Mouse (Mus musculus) MEL-GATA-1-ER (cell line): ENCODE data around the gene Adcyap1r1.

ENCODE experiments used
- DNase-seq: peaks from one replicate; pipeline ENCODE4 v3.0.0-alpha.2; 2012; ENCODE audit warnings: low read depth; ENCODE audit errors: extremely low read depth

The Adcyap1r1 gene

GRCm38 (mm10) chr6:55498753-55499152, 47.0 kb downstream of the Adcyap1r1 start:
- DNase-seq: no peak

DNA sequence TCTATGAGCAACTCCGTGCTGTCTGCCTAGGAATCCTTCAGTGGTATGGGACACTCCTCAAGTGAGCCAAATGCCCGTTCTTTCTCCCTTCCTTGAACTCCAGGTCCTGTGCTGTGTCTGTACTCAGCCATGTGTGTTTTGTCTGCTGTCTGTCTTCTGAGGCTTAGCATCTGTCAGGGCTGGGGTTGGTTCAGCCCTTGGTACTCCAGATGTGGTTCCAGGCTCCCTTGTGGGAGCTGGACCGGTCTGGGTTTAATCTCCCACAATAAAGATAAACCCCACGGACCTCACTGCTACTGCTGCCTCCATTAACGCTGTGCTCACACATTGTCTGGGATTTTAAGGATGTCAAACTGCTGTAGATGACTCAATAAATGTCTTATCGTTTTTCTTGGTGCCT, 49.3 kb downstream of the Adcyap1r1 start:
- DNase-seq: no peak

- DNase-seq: no peak
These were observed 50.5 kb downstream of the Adcyap1r1 start for GRCm38 (mm10) chr6:55502309-55502708.

GRCm38 (mm10) chr6:55504797-55505488, 53.2 kb downstream of the Adcyap1r1 start:
- DNase-seq: no peak

GRCm38 (mm10) chr6:55506519-55506918, 54.7 kb downstream of the Adcyap1r1 start:
- no peak for DNase-seq

DNA sequence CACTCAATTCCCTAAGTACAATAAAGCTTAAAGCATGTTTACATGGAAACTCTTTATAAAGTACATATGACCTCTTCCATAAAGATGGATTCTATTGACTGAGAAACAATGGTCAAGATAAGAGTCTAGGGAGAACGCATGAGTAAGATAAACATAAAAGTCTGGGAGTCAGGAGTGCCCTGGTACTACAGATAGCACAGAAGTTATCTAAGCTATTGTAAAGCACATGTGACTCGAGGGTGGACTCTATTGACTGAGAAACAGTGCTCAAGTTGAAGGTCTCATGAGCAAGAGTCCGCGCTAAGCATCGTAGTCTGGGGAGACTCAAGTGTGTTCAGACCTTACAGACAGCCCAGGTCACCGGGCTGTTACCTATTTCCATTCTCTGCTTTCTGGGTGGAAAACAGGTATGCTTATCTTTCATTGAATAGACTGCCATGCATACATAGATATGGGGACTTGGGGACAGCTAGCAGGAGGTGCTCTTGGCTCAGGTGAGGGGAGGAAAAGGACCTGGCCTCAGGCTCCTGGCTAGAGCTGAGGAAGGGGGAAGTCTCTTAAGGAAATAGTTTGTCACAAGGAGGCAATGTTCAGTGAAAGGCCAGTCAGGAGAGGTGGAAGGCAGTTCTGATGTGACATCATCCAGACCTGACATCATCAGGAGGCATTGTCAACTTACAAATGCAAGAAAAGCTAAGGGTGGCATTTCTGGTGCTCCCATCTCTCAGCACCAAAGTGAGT, 57.5 kb downstream of the Adcyap1r1 start:
- DNase-seq: no peak

DNA sequence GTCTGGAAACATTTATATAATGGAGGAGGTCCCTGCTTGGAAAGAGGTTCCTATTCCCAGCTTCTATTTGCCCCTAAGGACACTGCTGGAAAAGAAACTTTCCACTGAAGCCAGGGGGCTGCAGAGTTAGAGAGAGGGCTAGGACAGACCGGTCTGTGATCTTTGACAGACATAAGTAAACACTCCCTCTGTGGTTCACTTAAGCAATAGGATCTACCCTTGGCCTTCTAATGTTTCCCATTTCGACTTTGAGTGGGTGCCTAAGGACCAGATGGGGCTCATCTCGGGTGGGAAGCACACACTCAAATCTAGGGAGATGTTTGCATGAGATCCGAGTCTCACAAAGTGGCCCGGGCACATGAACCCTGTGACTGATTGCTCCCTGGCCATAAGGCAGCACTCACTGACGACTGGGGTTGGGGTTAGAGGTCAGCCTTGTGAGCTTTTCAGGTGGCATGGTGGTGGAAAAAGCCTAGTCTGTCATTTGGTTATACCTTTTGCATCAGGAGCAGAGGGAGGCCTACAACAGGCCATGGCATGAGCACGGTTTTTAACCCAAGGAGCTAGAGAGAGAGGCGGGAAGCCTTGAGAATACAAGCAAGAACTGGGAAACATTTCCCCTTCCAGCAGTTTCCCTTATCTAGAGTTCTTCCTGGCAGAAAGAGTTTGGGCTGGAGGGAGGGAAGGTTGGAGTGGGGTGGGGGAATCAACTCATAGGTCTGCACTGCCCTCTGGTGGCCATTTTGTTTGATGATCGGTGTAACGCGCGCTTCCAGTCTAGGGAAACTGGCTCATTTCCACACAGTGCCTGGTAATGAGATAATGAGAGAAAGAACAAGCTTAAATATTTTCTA, 59.7 kb downstream of the Adcyap1r1 start:
- DNase-seq: no peak

- no peak for DNase-seq
These were observed 60.4 kb downstream of the Adcyap1r1 start for GRCm38 (mm10) chr6:55512066-55512703.

DNA sequence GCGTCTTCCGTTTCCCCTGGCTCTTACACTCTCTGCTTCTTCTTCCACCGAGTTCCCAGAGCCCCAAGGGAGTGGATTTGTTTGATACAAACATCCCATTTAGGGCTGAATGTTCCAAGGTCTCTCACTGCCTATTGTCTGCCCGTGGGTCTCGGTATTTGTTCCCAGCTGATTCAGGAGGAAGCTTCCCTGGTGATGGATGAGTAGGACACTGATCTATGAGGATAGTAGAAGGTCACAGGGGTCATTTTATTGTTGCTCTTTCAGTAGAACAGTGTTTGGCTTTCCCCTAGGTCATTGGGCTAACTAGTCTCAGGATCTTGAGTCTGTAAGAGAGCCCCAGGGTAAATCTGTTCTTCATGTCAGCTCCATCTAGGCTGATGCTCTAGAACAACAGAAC, 61.7 kb downstream of the Adcyap1r1 start:
- no peak for DNase-seq

- DNase-seq: peak; percentile 19
These were observed 67.9 kb downstream of the Adcyap1r1 start for GRCm38 (mm10) chr6:55519605-55520201.

DNA sequence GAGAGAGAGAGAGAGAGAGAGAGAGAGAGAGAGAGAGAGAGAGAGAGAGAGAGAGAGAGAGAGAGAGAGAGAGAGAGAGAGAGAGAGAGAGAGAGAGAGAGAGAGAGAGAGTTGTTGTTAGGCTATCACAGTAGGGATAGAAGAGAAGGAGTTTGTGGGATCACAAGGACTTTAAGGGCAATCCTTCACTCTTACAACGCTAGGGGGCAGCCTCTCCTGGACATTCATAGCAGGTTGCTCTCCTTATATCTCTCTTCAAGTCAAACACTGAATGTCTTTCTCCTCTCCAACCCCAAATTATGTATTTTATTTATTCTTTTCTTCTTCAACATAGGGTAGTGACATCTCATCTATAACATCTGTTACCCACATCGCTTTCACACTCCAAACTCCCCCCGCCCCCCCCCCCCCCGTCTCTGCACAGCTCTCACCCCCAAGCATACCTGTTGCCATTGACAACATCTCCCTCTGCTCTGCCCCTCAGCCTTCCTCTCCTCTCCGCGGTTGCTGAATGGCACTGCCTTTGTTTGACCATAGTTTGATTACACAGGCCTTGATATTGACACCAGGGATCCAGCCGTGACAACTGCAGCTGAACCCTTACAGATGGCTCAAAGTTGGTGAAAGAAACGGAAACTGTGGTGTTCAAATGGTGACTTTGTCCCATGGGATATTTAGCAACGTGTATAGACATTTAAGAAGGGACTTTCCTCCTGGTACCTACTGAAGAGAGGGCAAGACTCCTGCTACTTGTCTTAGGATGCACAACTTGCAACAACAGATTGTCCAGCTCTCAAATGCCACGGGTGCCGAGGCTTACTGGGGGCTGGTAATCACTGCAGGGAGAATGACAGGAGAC, 68.7 kb downstream of the Adcyap1r1 start:
- DNase-seq: no peak

- DNase-seq: no peak
These were observed 84.7 kb downstream of the Adcyap1r1 start for GRCm38 (mm10) chr6:55536469-55536868.

GRCm38 (mm10) chr6:55539196-55539595, 87.4 kb downstream of the Adcyap1r1 start:
- no peak for DNase-seq

DNA sequence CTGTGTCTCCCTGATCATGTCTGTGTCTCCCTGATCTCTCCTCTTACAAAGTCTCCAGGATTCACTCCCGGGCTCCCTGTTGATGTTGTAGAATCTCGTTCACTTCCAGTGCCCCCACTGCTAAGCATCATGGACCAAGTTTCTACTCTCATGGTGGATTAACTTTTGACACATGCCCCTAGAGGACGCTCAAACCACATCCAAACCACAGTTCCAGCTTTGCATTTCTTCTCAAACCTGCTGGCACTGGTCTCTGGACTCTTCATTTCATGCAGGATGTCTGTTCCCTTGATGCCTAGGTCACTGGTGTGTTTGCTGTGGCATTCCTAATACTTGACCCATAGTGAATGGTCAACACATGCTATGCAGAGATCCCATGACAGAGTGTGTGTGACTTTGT, 90.6 kb downstream of the Adcyap1r1 start:
- no peak for DNase-seq

GRCm38 (mm10) chr6:55543345-55543744, 91.6 kb downstream of the Adcyap1r1 start:
- DNase-seq: no peak

DNA sequence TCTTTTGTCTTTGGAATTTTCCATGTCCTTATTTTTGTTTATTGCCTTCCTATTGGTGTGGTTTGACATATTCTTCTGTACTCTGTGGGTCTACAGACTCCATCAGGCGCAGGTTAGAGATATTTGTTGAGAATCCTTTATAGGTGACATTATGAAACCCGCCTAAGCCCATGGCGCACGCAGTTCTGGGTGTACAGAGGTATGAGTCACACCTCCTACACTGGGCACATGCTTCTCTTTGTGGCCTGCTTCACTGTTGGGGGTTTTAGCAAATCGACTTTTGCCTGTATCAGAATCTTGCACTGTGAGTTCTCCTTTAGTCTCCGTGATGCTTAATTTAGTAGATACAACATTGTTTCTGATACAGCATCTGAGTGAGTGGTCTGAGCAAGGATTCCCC, 97.4 kb downstream of the Adcyap1r1 start:
- DNase-seq: no peak

GRCm38 (mm10) chr6:55550926-55551325, 99.1 kb downstream of the Adcyap1r1 start:
- DNase-seq: no peak
